Mouse (Mus musculus) ES-E14 (cell line): ENCODE measurements around the gene Pola2.

Experiments
- CHD2 ChIP-seq: IDR thresholded peaks from 2 replicates; pipeline ENCODE4 v1.6.1; 2014; ENCODE audit warnings: mild to moderate bottlenecking, low read depth, low read length, inconsistent platforms
- HCFC1 ChIP-seq: IDR thresholded peaks from 2 replicates; pipeline ENCODE4 v1.6.1; 2012; ENCODE audit warnings: low read length, inconsistent platforms, borderline replicate concordance; ENCODE audit not compliant: insufficient read depth
- MAFK ChIP-seq: IDR thresholded peaks from 2 replicates; pipeline ENCODE4 v1.6.1; 2014; ENCODE audit warnings: mild to moderate bottlenecking, low read depth, low read length, inconsistent platforms; ENCODE audit not compliant: insufficient read depth
- ZC3H11A ChIP-seq: IDR thresholded peaks from 2 replicates; pipeline ENCODE4 v1.6.1; 2012; ENCODE audit warnings: low read depth, mild to moderate bottlenecking, inconsistent platforms, low read length, borderline replicate concordance
- ZNF384 ChIP-seq: IDR thresholded peaks from 2 replicates; pipeline ENCODE4 v1.6.1; 2012; ENCODE audit warnings: low read depth, low read length, inconsistent platforms

DNA sequence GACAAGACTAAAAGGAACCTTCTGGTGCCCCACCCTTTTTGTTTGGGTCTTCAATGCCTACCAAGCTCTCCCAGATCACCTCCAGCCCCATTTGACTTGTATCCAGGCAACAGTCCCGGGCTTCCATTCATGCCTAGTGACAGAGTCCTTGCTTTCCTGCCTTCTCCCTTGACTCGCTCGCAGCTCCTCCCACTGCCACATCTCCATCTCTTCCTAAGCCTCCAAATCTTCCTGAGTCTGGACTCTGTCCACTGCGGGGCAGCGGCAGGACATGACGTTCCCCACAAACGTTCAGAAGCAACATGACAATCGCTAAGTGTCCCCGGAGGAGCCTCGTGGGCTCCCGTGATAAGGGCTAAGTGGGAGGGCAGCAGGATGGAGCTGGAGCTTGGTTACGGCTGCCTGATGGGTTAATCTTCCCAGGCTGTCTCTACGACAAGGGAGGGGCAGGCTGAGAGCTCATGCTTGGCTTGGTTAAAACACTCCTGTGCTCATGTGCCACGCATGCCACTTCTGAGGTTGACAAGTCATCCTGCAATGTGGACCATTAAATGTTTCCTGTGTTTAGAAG lies 26.1 kb downstream of the Pola2 start:
- TF ChIP-seq ZC3H11A = no peak
- no peak for TF ChIP-seq ZNF384
- TF ChIP-seq MAFK = no peak
- no peak for TF ChIP-seq HCFC1
- TF ChIP-seq CHD2 = no peak
